Mouse (Mus musculus): ENCODE results near the gene Nutf2.

- TF ChIP-seq CTCF (IDR thresholded peaks at IDR 0.05; ENCODE audit: borderline replicate concordance, insufficient read depth, low read depth, low read length): no peak
- TF ChIP-seq POLR2A (IDR thresholded peaks at IDR 0.05; ENCODE audit: borderline replicate concordance, insufficient read depth, low read length): no peak
Measured at GRCm38 (mm10) chr8:105890870-105891269, 30.5 kb downstream of the Nutf2 start.
